Mouse (Mus musculus) liver, postnatal 0 days (tissue): ENCODE measurements at regions not wholly inside any gene's neighbourhood (a gene's known extent, or its start where the extent isn't known, plus 50 kb on each side); places are given as distances from the start of the nearest gene placed in this dataset.

ENCODE experiments used
- CTCF ChIP-seq: sonication (generic); IDR thresholded peaks from 2 replicates; pipeline ENCODE4 v1.5.1; 2016; ENCODE audit warnings: antibody characterized with exemption, low read depth
- EP300 ChIP-seq: IDR thresholded peaks from 2 replicates; pipeline ENCODE4 v1.6.1; 2016; ENCODE audit warnings: antibody characterized with exemption, low read depth, mild to moderate bottlenecking

GRCm38 (mm10) chr19:21144659-21145283 is 127.3 kb upstream of the Zfand5 start:
- TF ChIP-seq EP300 (no peak), CTCF (no peak)
